Mouse (Mus musculus): ENCODE measurements around the gene Spata2l. TPM values are rescaled to one million over a fixed set of nuclear protein-coding genes. Genes with fewer than 3 reads are reported as not detected.
"Not testable (repeated sequence)": the region's sequence is repeated elsewhere in the genome, so short reads cannot be mapped to it uniquely, and the experiment has no call there.

Spata2l gene
- polyA plus RNA-seq, 1 experiment from 2014 or later: 4.8 TPM

GRCm38 (mm10) chr8:123243053-123243452, 7.0 kb upstream of the Spata2l start:
- Histone ChIP-seq H3K36me3 (peaks cover 66% of the 10 kb centered on the region), H3K4me2 (no peak overlapping the region), H3K9ac (no peak overlapping the region), H3K4me3 (no peak overlapping the region), H3K27me3 (no peaks in the 10 kb centered on the region), H3K27ac (replicated peaks) (no peak overlapping the region), H3K9me3 (no peaks in the 10 kb centered on the region), H3K4me1 (replicated peaks) (no peaks in the 10 kb centered on the region)
- ATAC-seq (ENCODE audit: low read depth): no peak
- WGBS: 72% methylated on average over 11 of the region's 11 CpGs

GRCm38 (mm10) chr8:123242107-123242923, 6.3 kb upstream of the Spata2l start:
- Histone ChIP-seq H3K27me3 (no peaks in the 10 kb centered on the region), H3K4me1 (replicated peaks) (no peaks in the 10 kb centered on the region), H3K9me3 (no peaks in the 10 kb centered on the region), H3K27ac (replicated peaks) (no peak overlapping the region), H3K4me3 (no peak overlapping the region), H3K36me3 (peaks cover 58% of the 10 kb centered on the region), H3K9ac (no peak overlapping the region), H3K4me2 (no peak overlapping the region)
- ATAC-seq (ENCODE audit: low read depth): no peak
- 86% methylated on average over 7 of the region's 7 CpGs for WGBS

DNA sequence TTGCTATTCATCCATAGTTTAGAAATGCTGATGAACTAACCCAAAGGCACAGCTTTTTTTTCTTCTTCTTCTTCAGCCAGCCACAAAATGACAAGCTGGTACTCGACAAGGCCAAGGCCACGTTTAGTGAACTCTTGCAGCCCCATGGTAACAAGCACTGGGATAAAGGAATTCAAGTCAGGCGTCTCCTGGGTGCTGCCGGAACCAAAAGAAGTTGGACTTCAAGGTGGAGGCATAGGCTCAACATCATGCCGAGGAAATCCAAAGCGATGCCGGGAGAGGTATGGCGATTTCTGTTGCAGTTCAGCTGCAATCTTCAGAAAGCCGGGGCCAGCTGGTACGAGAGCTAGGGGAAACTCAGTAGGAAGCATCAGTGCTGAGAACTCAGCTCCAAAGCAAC, 3.4 kb upstream of the Spata2l start:
- no peak overlapping the region for H3K9ac ChIP-seq
- H3K36me3 ChIP-seq: peaks cover 29% of the 10 kb centered on the region
- peaks cover 26% of the 10 kb centered on the region for H3K27me3 ChIP-seq
- peaks cover 21% of the 10 kb centered on the region for H3K4me1 ChIP-seq (replicated peaks)
- ATAC-seq (ENCODE audit: low read depth): no peak
- H3K4me3 ChIP-seq: no peak overlapping the region
- H3K27ac ChIP-seq (replicated peaks): no peak overlapping the region
- 83% methylated on average over 10 of the region's 10 CpGs for WGBS
- no peak overlapping the region for H3K4me2 ChIP-seq
- no peaks in the 10 kb centered on the region for H3K9me3 ChIP-seq

GRCm38 (mm10) chr8:123234918-123235519, 1.0 kb downstream of the Spata2l start:
- H3K4me1 ChIP-seq (replicated peaks): peaks cover 35% of the 10 kb centered on the region
- peaks cover 45% of the 10 kb centered on the region for H3K27me3 ChIP-seq
- peak overlapping the region; percentile 45 for H3K4me3 ChIP-seq
- no peak for ATAC-seq (ENCODE audit: low read depth)
- no peak overlapping the region for H3K27ac ChIP-seq (replicated peaks)
- H3K9ac ChIP-seq: peak overlapping the region; percentile 69
- H3K36me3 ChIP-seq: peaks cover 4% of the 10 kb centered on the region; the same call in 1 of the 2 replicates
- H3K9me3 ChIP-seq: no peaks in the 10 kb centered on the region
- WGBS: 28% methylated on average over 13 of the region's 13 CpGs
- H3K4me2 ChIP-seq: peak overlapping the region; percentile 73

GRCm38 (mm10) chr8:123233760-123234159, 2.3 kb downstream of the Spata2l start:
- Histone ChIP-seq H3K27ac (replicated peaks) (no peak overlapping the region), H3K27me3 (peaks cover 45% of the 10 kb centered on the region), H3K9me3 (no peaks in the 10 kb centered on the region), H3K4me2 (no peak overlapping the region), H3K9ac (no peak overlapping the region), H3K36me3 (peaks cover 16% of the 10 kb centered on the region), H3K4me1 (replicated peaks) (peaks cover 35% of the 10 kb centered on the region), H3K4me3 (no peak overlapping the region)
- ATAC-seq (ENCODE audit: low read depth): no peak
- 78% methylated on average over 11 of the region's 11 CpGs for WGBS

GRCm38 (mm10) chr8:123233300-123233699, 2.7 kb downstream of the Spata2l start:
- H3K4me2 ChIP-seq: no peak overlapping the region
- peaks cover 35% of the 10 kb centered on the region for H3K4me1 ChIP-seq (replicated peaks)
- H3K9ac ChIP-seq: no peak overlapping the region
- H3K9me3 ChIP-seq: no peaks in the 10 kb centered on the region
- no peak overlapping the region for H3K27ac ChIP-seq (replicated peaks)
- peaks cover 45% of the 10 kb centered on the region for H3K27me3 ChIP-seq
- WGBS: 51% methylated on average over 13 of the region's 13 CpGs
- H3K36me3 ChIP-seq: peaks cover 21% of the 10 kb centered on the region
- ATAC-seq (ENCODE audit: low read depth): no peak
- H3K4me3 ChIP-seq: no peak overlapping the region

DNA sequence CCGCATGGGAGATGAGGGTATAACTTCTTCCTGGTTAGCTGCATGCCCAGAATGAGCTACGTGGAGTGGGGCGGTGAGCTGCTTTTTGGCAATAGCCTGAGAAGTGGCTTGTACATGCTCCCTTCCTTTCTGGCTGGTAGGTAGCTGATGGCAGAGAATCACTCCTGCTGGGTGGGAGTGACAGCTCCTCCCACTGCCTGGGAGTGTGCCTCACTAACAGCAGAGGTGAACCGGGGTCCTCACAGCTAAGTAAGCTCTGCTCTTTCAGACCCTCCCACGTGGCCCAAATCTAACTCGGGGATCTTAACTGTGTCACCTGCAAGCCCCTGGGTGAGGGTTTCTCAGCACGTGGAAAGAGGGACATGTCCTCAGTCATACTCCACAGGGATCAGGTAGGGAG, 3.5 kb downstream of the Spata2l start:
- 27% methylated on average over 7 of the region's 7 CpGs for WGBS
- no peak overlapping the region for H3K9ac ChIP-seq
- H3K4me3 ChIP-seq: no peak overlapping the region
- peaks cover 45% of the 10 kb centered on the region for H3K27me3 ChIP-seq
- no peaks in the 10 kb centered on the region for H3K9me3 ChIP-seq
- H3K27ac ChIP-seq (replicated peaks): no peak overlapping the region
- ATAC-seq (ENCODE audit: low read depth): no peak
- H3K36me3 ChIP-seq: peaks cover 29% of the 10 kb centered on the region
- no peak overlapping the region for H3K4me2 ChIP-seq
- peaks cover 35% of the 10 kb centered on the region for H3K4me1 ChIP-seq (replicated peaks)

GRCm38 (mm10) chr8:123231742-123232141, 4.3 kb downstream of the Spata2l start:
- WGBS: 55% methylated on average over 5 of the region's 5 CpGs
- H3K4me2 ChIP-seq: no peak overlapping the region
- peaks cover 37% of the 10 kb centered on the region for H3K36me3 ChIP-seq
- H3K27me3 ChIP-seq: peaks cover 40% of the 10 kb centered on the region
- ATAC-seq (ENCODE audit: low read depth): no peak
- H3K9ac ChIP-seq: no peak overlapping the region
- H3K4me1 ChIP-seq (replicated peaks): peaks cover 35% of the 10 kb centered on the region
- H3K27ac ChIP-seq (replicated peaks): no peak overlapping the region
- no peak overlapping the region for H3K4me3 ChIP-seq
- H3K9me3 ChIP-seq: no peaks in the 10 kb centered on the region

DNA sequence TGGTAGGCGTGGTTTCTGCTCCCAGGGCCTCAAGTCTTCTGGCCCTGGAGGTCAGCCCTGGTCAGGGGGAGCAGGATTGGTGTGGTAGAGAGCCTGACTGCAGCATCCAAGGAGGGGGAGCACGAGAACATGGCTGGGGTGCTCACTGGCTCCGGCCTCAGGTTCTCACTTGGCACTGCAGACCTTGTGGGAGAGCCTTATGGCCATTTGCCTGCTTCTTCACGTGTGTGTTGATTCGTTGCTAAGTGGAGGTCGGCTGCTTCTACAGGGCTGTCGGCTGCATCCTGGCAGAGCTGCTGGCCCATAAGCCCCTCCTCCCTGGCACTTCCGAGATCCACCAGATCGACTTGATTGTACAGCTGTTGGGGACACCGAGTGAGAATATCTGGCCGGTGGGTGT, 5.7 kb downstream of the Spata2l start:
- Histone ChIP-seq H3K36me3 (peaks cover 39% of the 10 kb centered on the region), H3K4me1 (replicated peaks) (peaks cover 32% of the 10 kb centered on the region), H3K27me3 (peaks cover 29% of the 10 kb centered on the region)
- 89% methylated on average over 11 of the region's 11 CpGs for WGBS
- not testable (repeated sequence) for H3K9me3 ChIP-seq; ATAC-seq (ENCODE audit: low read depth); H3K27ac ChIP-seq (replicated peaks); H3K4me3 ChIP-seq; H3K9ac ChIP-seq; H3K4me2 ChIP-seq

GRCm38 (mm10) chr8:123228416-123228815, 7.6 kb downstream of the Spata2l start:
- H3K4me3 ChIP-seq: no peak overlapping the region
- peaks cover 39% of the 10 kb centered on the region for H3K36me3 ChIP-seq
- H3K4me2 ChIP-seq: no peak overlapping the region
- WGBS: 95% methylated on average over 1 of the region's 1 CpGs
- H3K27ac ChIP-seq (replicated peaks): no peak overlapping the region
- H3K9me3 ChIP-seq: no peaks in the 10 kb centered on the region
- H3K27me3 ChIP-seq: peaks cover 10% of the 10 kb centered on the region
- no peak overlapping the region for H3K9ac ChIP-seq
- ATAC-seq (ENCODE audit: low read depth): no peak
- peaks cover 25% of the 10 kb centered on the region for H3K4me1 ChIP-seq (replicated peaks)

- Histone ChIP-seq H3K4me2 (peak within 1 kb of the TSS; percentile 82), H3K36me3 (peaks cover 31% of the 10 kb centered on the region), H3K4me3 (peak within 1 kb of the TSS; percentile 82), H3K27me3 (no peaks in the 10 kb centered on the region), H3K9me3 (no peaks in the 10 kb centered on the region), H3K27ac (replicated peaks) (peak within 1 kb of the TSS; percentile 85), H3K9ac (peak within 1 kb of the TSS; percentile 91), H3K4me1 (replicated peaks) (peaks cover 18% of the 10 kb centered on the region)
- 3% methylated on average over 59 of the region's 59 CpGs for WGBS
- ATAC-seq (ENCODE audit: low read depth): peak; percentile 90
Observed at GRCm38 (mm10) chr8:123224278-123225266, 11.5 kb downstream of the Spata2l start, which contains the start of gene Cdk10. Gene Cdk10, plus strand, starts transcription at chr8:123224842.

- H3K9me3 ChIP-seq: no peaks in the 10 kb centered on the region
Observed at GRCm38 (mm10) chr8:123220917-123221316, 15.1 kb downstream of the Spata2l start.

More at GRCm38 (mm10) chr8:123220917-123221316, 15.1 kb downstream of the Spata2l start:
- H3K36me3 ChIP-seq: no peaks in the 10 kb centered on the region
- ATAC-seq (ENCODE audit: low read depth): no peak
- 85% methylated on average over 1 of the region's 1 CpGs for WGBS
- no peak overlapping the region for H3K9ac ChIP-seq
- no peak overlapping the region for H3K27ac ChIP-seq (replicated peaks)
- H3K27me3 ChIP-seq: no peaks in the 10 kb centered on the region
- H3K4me3 ChIP-seq: no peak overlapping the region
- H3K4me2 ChIP-seq: no peak overlapping the region
- H3K4me1 ChIP-seq (replicated peaks): peaks cover 15% of the 10 kb centered on the region
